Mouse (Mus musculus) lung, adult 18-20 months (tissue): ENCODE data around the gene Usp51.
"Not testable (repeated sequence)": the region's sequence is repeated elsewhere in the genome, so short reads cannot be mapped to it uniquely, and the experiment has no call there.

Source experiments
- DNase-seq, 2 experiments: peaks; one replicate each; pipeline ENCODE4 v3.0.0; 2022; ENCODE audit warnings: mixed read lengths in 2 of 2

The Usp51 gene

DNA sequence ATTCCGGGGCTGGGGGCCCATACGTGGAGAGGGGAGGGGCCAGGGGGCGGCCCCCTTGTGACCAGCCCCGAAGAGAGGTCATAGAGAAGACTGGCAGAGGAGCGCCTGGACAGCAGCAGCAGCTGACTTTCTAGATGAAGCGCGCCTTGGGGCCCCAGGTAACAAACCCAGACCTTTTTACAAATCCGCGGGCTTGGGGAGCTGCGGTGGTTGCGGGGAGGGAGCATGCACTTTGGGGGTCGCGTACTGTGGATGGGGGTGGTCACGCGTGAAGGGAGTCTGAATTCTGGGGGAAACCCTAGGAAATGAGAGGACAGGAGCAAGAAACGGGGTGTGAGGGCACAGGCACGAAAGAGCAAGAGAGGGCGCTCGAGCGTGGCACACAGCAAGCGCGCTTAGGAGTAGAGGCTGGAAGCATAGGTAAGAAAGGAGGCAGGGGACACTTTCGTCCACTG lies at the start of gene Usp51:
Gene Usp51 (plus strand): TSS at position 83 of the 455 bp plus-strand sequence.
- DNase-seq = peak; percentile 18 to 28

DNA sequence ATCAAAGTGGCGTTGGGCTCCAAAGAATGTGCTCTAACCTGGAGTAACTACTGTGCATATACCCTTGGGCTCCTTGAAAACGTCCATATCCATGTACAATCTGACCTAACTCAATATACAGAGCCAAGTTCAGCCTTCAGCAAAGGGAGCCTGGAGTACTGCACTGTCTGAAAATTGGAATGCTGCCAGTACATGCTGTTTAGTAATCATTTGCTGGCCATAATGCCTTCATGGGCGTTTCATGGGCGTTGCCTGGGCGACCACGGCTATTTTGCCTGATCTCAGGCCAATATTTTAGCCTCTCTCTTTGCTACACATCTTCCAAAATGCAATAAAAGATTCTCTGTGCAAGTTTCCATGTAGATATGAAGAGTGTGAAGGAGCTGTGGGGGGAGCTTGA lies 36.7 kb upstream of the Usp51 start:
- DNase-seq = no peak

DNA sequence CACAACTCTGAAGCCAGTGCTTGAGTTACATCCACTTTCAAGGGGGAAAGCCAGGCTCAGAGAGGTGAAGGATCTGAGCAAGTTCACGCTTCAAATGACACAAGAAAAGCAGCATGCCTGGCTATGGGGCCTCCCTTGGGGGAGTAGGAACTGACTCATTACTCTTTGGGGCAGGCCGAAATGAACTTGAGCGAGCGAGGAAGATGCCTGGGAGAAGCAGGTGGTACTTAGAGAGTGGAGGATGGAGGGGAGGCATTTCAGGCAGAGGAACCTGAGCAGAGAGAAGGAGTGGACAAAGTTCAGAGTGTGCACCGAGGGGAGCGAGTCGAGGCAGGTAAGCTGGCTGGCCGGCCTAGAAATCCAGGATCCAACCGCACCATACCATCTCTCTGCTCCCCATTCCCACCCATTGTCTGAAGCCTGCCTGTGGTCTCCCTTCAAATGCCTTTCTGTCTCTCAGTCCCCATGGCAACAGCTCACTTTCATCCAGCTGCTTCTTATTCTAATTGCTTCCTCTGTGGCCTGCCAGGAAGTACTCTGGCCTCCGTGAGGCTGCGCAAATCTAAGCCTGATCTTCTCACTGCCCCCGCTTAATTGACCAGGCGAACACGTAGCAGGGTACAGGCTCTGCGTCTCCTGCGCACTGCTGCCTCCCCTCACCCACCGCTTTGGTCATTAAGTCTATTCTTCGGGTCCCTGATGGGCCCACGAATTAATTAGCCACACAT lies 32.6 kb upstream of the Usp51 start:
- DNase-seq = not testable (repeated sequence)

DNA sequence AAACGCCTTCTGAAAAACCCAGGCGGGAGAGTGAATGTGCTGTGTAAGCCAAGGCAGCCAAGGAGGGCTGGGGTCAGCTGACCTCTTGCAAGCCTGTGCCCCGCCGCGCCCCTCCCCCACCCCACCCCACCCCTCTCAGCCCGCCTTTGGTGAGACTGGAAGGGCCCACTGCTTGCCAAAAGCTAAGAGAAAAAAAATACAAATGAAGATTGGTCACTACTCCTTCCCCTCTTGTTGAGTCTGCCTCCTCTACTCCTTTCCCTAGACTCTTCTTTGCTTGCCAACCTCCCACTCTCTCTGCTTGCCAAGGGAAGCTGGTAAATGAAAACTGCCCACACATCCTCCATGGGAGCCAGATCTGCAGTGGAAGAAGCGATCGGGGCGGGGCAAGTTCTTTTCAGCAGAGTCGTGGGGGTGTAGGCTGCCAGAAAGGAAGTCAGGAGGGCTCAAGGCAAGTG lies 32.0 kb upstream of the Usp51 start:
- DNase-seq = peak; percentile 1 to 3

DNA sequence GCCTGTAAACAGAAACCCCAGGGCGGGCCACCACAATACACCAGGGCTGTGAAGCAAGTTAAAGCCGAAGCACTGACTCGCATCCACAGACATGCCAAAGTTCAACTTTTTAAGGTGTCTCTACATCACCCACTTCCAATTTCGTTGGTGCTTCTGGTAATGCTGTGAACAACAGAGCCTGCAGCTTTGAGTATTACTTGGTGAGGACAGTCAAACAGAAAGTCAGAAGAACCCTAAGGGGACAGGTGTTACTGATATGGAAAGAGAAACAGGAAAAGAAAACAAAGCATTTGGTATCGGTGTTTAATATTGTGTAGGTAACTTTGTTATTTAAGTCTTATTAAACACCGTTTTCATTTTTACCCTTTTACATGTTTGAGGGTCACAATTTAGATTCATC lies 29.7 kb upstream of the Usp51 start:
- DNase-seq = no peak

DNA sequence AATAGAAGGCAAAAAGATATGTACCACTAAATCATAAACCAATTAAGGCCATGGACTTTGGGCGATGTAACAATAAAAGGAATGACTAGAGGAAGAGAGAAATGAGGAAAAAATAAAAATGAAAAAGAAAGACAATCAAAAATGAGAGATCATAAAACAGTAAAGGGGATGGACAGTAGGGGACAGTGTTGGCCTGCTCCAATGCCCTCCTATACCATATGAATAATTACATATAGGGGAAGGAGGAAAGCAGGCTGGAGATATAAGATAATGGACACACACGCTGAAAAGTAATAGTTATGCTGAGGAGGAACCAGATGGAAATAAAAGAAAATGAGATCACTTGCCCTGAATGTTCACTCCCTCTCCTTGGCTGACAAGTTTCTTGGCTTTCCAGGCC lies 21.3 kb upstream of the Usp51 start:
- no peak for DNase-seq

DNA sequence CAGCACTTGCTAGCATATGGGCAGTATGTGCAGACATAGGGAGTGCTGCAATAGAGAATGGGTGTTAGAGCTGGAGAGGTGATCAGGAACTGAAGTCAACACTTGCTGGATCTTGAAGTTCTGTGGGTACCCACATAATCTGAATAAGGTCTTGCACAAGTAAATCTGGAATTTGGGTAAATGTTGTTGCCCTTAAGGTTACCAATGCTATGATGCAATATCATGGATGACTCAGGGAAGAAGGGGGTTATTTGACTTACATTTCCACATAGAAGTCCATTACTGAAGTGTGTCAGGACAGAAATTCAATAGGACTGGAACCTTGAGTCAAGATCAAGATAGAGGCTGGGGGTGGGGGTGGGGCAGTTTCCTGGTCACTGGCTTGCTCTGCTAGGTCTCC lies 16.4 kb upstream of the Usp51 start:
- DNase-seq = not testable (repeated sequence)

DNA sequence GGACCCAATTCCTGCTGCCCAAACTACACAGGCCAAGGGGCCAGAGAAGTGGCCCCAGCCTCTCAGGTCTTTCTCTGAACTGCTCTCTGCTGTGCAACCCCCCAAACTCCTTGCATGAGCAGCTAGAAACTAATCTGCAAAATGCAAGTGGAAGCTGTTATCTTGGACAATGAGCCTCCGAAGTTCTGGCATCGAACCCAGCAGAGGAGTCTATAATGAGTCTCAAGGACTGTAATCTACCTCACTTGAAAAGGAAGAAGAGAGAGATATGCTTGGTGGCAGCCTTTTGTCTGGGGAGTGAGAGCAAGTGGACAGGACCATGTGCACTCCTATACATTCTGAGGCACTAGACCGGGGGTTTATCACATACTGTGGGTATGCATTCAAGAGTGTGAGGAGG lies 10.2 kb upstream of the Usp51 start:
- DNase-seq = not testable (repeated sequence)

DNA sequence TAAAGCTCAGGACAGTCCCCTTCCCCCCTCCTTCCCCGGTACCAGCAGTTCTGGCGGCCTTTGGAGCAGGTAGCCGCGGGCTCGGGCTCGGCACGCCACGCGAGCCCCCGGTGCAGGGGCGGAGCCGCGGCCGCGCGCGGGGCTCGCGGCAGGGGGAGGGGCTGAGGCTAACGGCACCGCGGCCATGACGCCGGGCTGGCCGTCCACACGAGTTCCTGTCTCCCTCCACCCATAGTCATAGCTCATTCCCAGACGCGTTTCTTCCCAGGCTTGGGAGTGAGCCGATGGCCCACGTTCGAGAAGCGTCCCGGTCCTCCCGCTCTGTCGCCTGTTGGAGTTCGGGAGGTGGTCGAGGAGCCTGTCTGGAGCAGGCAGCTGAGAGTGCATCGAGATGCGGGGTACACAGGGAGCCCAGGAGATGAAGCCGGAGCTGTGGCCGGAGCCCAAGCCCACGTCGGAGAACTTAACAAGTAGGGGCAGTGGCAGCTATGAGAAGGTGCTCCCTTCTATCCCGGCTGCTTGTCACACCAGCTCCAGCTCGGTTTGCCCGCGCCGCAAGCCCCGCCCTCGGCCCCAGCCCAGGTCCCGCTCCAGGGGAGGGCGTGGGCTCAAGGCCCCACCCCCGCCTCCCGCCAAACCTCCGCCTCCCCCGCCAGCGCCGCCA lies 884 bp downstream of the Usp51 start:
- peak; percentile 39 to 55 for DNase-seq

DNA sequence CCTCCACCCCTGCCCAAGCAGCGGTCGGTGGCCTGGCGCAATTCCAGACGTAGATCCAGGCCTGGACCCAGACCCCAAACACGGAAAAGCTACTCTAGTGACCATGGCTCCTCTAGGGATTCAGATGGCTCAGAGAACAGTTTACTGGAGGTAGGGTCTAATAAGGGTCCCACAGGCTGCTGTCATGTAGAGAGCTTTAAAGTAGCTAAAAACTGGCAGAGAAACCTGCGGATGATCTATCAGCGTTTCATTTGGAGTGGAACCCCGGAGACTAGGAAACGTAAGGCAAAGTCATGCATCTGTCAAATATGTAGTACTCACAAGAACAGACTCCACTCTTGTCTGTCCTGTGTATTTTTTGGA lies 1.4 kb downstream of the Usp51 start:
- DNase-seq = no peak

DNA sequence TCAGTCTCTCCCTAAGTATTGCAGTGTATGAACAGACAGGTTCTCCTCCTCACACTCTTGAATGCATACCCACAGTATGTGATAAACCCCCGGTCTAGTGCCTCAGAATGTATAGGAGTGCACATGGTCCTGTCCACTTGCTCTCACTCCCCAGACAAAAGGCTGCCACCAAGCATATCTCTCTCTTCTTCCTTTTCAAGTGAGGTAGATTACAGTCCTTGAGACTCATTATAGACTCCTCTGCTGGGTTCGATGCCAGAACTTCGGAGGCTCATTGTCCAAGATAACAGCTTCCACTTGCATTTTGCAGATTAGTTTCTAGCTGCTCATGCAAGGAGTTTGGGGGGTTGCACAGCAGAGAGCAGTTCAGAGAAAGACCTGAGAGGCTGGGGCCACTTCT lies 19.0 kb downstream of the Usp51 start:
- DNase-seq = not testable (repeated sequence)

DNA sequence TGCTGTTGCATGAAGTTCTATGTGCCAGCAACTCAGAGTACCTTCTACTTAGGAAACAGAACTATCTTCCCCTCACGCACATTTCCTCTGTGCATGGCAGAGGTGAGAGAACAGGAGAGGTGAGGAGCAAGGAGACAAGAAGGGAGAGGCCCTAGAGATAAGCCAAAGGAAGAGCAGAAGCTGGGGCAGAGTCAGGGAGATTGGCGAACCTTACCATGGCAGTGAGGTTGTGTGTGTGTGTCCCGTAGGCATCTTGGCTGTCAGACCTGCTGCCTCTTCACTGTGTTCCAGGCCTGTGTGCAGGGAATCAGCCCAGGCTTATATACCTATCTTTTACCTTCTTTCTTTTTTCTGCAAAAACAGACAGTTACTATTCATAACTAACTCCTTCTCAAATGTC lies 19.4 kb downstream of the Usp51 start:
- DNase-seq = not testable (repeated sequence)

DNA sequence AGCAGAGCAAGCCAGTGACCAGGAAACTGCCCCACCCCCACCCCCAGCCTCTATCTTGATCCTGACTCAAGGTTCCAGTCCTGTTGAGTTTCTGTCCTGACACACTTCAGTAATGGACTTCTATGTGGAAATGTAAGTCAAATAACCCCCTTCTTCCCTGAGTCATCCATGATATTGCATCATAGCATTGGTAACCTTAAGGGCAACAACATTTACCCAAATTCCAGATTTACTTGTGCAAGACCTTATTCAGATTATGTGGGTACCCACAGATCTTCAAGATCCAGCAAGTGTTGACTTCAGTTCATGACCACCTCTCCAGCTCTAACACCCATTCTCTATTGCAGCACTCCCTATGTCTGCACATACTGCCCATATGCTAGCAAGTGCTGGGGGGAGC lies 25.3 kb downstream of the Usp51 start:
- DNase-seq = not testable (repeated sequence)

DNA sequence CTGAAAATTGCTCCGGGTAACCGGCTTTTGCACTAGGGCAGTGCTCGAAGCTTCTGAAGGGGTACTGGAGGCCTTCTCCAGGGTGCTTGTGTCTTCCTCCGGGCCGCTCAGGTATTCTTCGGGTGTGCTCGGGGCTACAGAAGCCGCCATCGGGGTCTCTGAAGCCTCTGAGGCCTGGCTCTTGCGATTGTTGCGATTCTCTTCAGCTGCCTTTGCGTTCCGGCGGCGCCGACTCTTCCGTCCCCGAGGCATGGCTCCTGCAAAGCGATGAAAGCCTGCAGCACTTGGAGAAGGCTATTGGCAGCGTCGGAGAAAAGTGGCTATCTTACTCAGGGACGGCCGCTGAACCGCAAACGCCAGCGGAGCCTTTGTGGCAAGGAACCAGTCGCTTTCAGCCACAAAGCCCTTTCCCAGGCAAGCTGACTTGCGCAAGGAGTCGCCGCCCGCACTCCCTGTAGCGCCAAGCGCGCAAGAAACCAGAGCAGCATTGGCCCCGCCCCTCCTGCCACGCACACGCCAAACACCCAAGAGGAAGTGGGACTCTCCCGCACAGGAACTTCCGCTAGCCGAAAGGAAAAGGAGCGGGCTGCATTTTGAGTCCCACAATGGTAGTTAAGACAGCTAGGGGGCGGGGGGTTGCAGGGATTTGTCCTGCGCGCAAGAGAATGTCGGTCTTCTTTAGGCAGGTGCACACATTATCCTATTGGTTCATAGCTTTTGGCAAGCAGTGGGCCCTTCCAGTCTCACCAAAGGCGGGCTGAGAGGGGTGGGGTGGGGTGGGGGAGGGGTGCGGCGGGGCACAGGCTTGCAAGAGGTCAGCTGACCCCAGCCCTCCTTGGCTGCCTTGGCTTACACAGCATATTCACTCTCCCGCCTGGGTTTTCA lies 31.1 kb downstream of the Usp51 start, which contains the start of gene Mageh1:
Gene Mageh1 (minus strand): TSS at position 489 of the 885 bp plus-strand sequence.
- peak; percentile 84 to 86 for DNase-seq

DNA sequence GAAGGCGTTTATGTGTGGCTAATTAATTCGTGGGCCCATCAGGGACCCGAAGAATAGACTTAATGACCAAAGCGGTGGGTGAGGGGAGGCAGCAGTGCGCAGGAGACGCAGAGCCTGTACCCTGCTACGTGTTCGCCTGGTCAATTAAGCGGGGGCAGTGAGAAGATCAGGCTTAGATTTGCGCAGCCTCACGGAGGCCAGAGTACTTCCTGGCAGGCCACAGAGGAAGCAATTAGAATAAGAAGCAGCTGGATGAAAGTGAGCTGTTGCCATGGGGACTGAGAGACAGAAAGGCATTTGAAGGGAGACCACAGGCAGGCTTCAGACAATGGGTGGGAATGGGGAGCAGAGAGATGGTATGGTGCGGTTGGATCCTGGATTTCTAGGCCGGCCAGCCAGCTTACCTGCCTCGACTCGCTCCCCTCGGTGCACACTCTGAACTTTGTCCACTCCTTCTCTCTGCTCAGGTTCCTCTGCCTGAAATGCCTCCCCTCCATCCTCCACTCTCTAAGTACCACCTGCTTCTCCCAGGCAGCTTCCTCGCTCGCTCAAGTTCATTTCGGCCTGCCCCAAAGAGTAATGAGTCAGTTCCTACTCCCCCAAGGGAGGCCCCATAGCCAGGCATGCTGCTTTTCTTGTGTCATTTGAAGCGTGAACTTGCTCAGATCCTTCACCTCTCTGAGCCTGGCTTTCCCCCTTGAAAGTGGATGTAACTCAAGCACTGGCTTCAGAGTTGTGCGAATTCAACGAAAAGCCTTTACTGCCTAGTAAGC lies 31.9 kb downstream of the Usp51 start:
- not testable (repeated sequence) for DNase-seq
